Mouse (Mus musculus): ENCODE data around the gene Tnfsf13b. TPM values are rescaled to one million over a fixed set of nuclear protein-coding genes. Genes with fewer than 3 reads are reported as not detected.

Tnfsf13b gene
- total RNA-seq (2023) = 1.1 to 2.6 TPM (median 1.4 TPM) in 4 replicates

GRCm38 (mm10) chr8:10006156-10006985, at the start of gene Tnfsf13b:
Gene Tnfsf13b, plus strand, starts transcription at chr8:10006467.

GRCm38 (mm10) chr8:9977573-9978314, 28.5 kb upstream of the Tnfsf13b start, which contains the start of the genes Lig4 and Abhd13:
Gene Lig4, minus strand, starts transcription at chr8:9977686.
Gene Abhd13, plus strand, starts transcription at chr8:9977707.

Other genes starting within 250 kb of the Tnfsf13b start
- gene Fam155a, start 235.3 kb upstream of the Tnfsf13b start, total RNA-seq (2023) = not detected in 4 replicates
- gene Gm10217, start 142.2 kb upstream of the Tnfsf13b start, total RNA-seq (2023) = not detected in 4 replicates
- 6.6 to 9.7 TPM (median 8.1 TPM) in 4 replicates for gene Lig4, start 28.8 kb upstream of the Tnfsf13b start, total RNA-seq (2023)
- 16.0 to 17.7 TPM (median 16.6 TPM) in 4 replicates for gene Abhd13, start 28.8 kb upstream of the Tnfsf13b start, total RNA-seq (2023)
- gene Myo16, start 147.4 kb downstream of the Tnfsf13b start, total RNA-seq (2023) = not detected in 4 replicates

Measured in B cell, adult 62 days (primary cell).